Mouse (Mus musculus): Measurements from ENCODE around the gene Mrc2. TPM values are rescaled to one million over a fixed set of nuclear protein-coding genes. Genes with fewer than 3 reads are reported as not detected.

The Mrc2 gene
- polyA plus RNA-seq, 1 experiment, result 23.7 TPM

DNA sequence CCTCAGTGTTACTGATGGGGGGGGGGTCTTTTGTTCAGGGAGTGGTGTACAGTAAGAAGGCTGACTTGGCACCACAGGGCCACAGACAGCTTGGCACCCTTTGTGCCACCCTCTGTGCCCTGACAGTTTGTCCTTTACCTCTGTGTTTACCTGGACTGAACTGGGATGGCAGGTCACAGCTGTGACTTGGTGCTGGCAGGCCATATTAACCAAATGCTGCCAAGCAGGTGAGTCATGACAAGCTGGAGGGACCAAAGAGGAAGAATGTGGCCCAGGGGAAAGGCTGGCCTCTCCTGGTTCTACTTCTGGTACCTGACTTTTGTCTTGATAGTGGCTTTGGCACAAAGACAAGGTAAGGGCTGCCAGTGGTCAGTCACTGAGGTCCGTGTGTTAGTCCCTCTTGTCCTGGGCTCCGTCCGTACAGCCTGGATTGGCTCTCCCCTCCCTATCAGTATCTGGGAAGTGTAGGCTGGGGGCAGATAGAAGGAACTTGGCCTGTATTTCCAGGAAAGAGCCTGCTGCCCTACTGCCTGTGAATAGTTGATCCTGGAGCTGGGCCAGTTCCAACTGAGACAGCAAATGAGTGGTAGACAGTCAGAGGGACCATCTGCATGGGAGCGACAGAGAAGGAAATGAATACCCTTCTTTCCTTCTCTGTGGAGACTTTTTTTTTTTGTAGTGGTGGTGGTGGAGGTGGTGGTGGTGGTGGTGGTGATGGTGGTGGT lies 69.8 kb downstream of the Mrc2 start:
- Histone ChIP-seq H3K4me1 (ENCODE audit: control insufficient read depth, insufficient read depth, low read length) (0 out of 2 replicates have a peak, but pooled peaks cover 6% of the 10 kb centered on the region), H3K27me3 (replicated peaks; ENCODE audit: control insufficient read depth, insufficient read depth, low read length) (no peaks in the 10 kb centered on the region), H3K4me3 (ENCODE audit: insufficient read depth, low read depth, low read length) (no peak overlapping the region), H3K27ac (ENCODE audit: insufficient read depth, low read depth, low read length) (no peak overlapping the region), H3K36me3 (ENCODE audit: control insufficient read depth, insufficient read depth, low read length) (no peaks in the 10 kb centered on the region)
- peak; percentile 27 for DNase-seq
- TF ChIP-seq POLR2A (IDR thresholded peaks at IDR 0.05; ENCODE audit: low read depth, low read length), result no peak
- TF ChIP-seq CTCF (conservative IDR thresholded peaks at IDR 0.05; ENCODE audit: insufficient read depth, insufficient read length, low read depth, low read length), result no peak
- 80% methylated on average over 4 of the region's 4 CpGs for WGBS

DNA sequence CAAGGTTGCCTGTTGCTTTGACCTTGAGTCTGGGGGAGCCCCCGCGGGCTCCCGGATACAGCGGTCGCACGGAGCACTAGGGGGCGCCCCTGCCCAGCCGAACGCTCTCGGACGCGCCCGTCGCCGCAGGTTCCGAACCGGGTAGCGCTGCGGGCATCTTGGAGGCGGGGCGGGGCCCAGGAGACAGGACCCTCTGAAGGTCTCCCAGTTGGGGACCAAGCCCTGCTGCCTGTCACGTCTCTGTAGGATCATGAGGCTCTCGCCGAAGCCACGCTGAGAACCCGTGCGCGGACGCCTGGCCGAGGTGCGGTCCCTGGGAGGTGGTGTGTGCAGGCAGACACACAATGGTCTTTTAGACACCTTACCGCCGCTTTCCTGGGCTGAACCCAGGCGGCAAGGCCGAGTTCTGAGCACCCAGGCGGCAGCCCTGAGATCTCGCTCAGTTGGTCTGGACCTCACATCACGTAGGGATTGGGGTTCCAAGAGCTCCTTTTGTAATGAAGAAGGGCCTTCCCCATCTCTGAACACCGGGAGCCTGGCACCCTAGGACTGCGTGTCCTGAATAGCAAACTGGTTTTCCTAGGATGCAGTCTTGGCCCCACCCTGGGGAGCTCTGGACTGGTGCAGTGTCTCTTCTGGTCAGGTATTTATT lies 70.6 kb downstream of the Mrc2 start:
- Histone ChIP-seq H3K27me3 (replicated peaks; ENCODE audit: control insufficient read depth, insufficient read depth, low read length) (no peaks in the 10 kb centered on the region), H3K27ac (ENCODE audit: insufficient read depth, low read depth, low read length) (peak overlapping the region; percentile 33; the same call in 1 of the 2 replicates), H3K36me3 (ENCODE audit: control insufficient read depth, insufficient read depth, low read length) (no peaks in the 10 kb centered on the region), H3K4me3 (ENCODE audit: insufficient read depth, low read depth, low read length) (peak overlapping the region; percentile 65), H3K4me1 (ENCODE audit: control insufficient read depth, insufficient read depth, low read length) (0 out of 2 replicates have a peak, but pooled peaks cover 6% of the 10 kb centered on the region)
- DNase-seq, result peak; percentile 80
- 5% methylated on average over 40 of the region's 40 CpGs for WGBS
- TF ChIP-seq POLR2A (IDR thresholded peaks at IDR 0.05; ENCODE audit: low read depth, low read length) (no peak), CTCF (conservative IDR thresholded peaks at IDR 0.05; ENCODE audit: insufficient read depth, insufficient read length, low read depth, low read length) (peak; percentile 60)

DNA sequence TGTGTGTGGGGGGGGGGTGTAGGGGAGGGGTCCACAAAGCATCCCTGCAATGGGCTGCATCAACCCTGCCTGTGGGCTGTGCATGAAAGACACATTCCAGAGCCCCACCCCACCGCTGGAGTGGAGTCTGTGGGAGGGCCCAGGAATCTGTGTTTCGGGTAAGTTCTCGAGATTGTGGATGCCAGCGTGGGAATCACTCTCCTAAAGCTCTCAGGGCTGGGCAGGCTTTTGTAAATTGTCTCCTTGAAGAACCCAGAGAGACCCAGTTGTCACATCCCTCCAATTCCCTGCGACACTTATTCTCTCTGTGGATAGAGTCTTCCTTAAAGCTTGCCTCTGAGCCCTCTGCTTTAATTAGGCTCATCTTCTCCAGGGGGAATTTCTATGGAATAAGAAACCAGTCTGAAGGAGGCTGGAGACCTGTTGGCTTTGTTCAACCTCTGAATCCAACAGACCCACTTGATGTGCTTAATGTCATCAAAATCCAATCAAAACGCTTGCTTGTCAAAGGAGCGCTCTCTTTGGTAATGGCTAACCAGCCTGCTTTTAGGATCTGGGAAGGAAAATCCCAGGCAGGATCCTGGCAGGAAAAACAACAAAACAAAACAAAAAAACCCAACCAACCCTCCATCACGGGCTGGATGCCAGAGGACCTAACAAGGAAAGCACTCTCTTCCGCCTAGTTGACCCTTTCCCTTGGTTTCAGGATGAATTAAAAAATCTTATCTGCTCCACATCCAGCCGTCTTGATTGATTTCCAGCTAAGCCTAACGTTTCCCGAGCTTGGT lies 71.3 kb downstream of the Mrc2 start:
- Histone ChIP-seq H3K36me3 (ENCODE audit: control insufficient read depth, insufficient read depth, low read length) (no peaks in the 10 kb centered on the region), H3K27me3 (replicated peaks; ENCODE audit: control insufficient read depth, insufficient read depth, low read length) (no peaks in the 10 kb centered on the region), H3K27ac (ENCODE audit: insufficient read depth, low read depth, low read length) (peak overlapping the region; percentile 42; the same call in 1 of the 2 replicates), H3K4me1 (ENCODE audit: control insufficient read depth, insufficient read depth, low read length) (0 out of 2 replicates have a peak, but pooled peaks cover 6% of the 10 kb centered on the region), H3K4me3 (ENCODE audit: insufficient read depth, low read depth, low read length) (no peak overlapping the region)
- 62% methylated on average over 12 of the region's 12 CpGs for WGBS
- TF ChIP-seq CTCF (conservative IDR thresholded peaks at IDR 0.05; ENCODE audit: insufficient read depth, insufficient read length, low read depth, low read length), result no peak
- TF ChIP-seq POLR2A (IDR thresholded peaks at IDR 0.05; ENCODE audit: low read depth, low read length), result no peak
- DNase-seq, result peak; percentile 83

DNA sequence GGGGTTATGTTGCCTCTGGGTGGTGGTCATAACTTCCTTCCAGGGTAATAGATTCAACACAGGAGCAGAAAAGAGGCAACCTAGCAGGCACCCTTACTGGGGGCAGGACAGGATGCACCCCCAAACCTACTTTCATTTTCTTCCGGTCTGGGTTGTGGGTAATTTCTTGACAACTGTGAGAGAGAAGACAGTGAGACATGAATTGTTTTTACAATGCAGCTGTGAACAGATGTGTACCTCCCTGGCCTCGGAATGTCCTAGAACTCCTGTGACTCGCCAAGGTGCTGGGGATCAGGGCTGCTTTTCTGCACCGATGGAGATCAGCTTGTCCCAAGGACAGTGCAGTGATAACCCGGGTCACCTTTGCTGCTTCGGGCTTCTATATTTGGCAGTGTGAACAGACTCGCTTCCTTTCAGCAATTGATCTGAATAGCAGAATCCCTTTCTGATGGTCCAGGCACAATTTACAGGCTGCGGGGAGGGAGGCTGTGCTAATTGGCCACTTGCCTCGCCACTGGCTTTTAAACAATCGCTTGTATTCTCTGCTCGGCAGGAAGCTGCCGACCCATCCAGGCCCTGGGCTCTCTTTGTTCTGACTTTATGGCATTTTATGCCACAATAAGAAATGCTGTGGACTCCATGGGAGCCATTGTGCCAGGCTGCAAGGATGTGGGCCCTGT lies 72.1 kb downstream of the Mrc2 start:
- no peaks in the 10 kb centered on the region for H3K27me3 ChIP-seq (replicated peaks; ENCODE audit: control insufficient read depth, insufficient read depth, low read length)
- WGBS, result 57% methylated on average over 12 of the region's 12 CpGs
- 0 out of 2 replicates have a peak, but pooled peaks cover 6% of the 10 kb centered on the region for H3K4me1 ChIP-seq (ENCODE audit: control insufficient read depth, insufficient read depth, low read length)
- TF ChIP-seq POLR2A (IDR thresholded peaks at IDR 0.05; ENCODE audit: low read depth, low read length) (no peak), CTCF (conservative IDR thresholded peaks at IDR 0.05; ENCODE audit: insufficient read depth, insufficient read length, low read depth, low read length) (no peak)
- H3K36me3 ChIP-seq (ENCODE audit: control insufficient read depth, insufficient read depth, low read length), result no peaks in the 10 kb centered on the region
- H3K27ac ChIP-seq (ENCODE audit: insufficient read depth, low read depth, low read length), result peak overlapping the region; percentile 7; the same call in 1 of the 2 replicates
- DNase-seq, result peak; percentile 70
- H3K4me3 ChIP-seq (ENCODE audit: insufficient read depth, low read depth, low read length), result peak overlapping the region; percentile 13; the same call in 1 of the 2 replicates

DNA sequence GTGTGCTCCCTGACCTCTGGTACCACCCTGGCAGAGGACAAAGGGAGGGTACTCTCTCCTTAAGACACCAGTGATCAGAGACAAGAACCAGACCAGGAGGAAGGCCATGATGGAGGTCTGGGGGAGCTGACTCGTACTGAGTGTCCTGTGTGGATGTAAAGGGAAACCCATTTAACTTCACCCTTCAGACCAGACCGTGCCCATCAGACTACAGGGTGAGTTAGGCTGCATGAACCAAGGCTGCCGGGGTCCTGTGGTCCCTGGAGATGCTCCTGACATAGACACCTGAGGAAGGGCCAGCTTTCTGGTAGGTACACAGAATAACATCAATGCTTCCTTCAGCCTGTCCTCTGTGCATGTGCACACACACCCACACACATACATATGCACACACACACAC lies 73.2 kb downstream of the Mrc2 start:
- no peak for DNase-seq
- Histone ChIP-seq H3K36me3 (ENCODE audit: control insufficient read depth, insufficient read depth, low read length) (no peaks in the 10 kb centered on the region), H3K27ac (ENCODE audit: insufficient read depth, low read depth, low read length) (0 out of 2 replicates have a peak overlapping the region, but pooled peaks have one; percentile 12), H3K27me3 (replicated peaks; ENCODE audit: control insufficient read depth, insufficient read depth, low read length) (no peaks in the 10 kb centered on the region), H3K4me1 (ENCODE audit: control insufficient read depth, insufficient read depth, low read length) (0 out of 2 replicates have a peak, but pooled peaks cover 6% of the 10 kb centered on the region), H3K4me3 (ENCODE audit: insufficient read depth, low read depth, low read length) (no peak overlapping the region)
- TF ChIP-seq POLR2A (IDR thresholded peaks at IDR 0.05; ENCODE audit: low read depth, low read length), result no peak
- no peak for TF ChIP-seq CTCF (conservative IDR thresholded peaks at IDR 0.05; ENCODE audit: insufficient read depth, insufficient read length, low read depth, low read length)
- WGBS, result 78% methylated on average over 3 of the region's 3 CpGs

DNA sequence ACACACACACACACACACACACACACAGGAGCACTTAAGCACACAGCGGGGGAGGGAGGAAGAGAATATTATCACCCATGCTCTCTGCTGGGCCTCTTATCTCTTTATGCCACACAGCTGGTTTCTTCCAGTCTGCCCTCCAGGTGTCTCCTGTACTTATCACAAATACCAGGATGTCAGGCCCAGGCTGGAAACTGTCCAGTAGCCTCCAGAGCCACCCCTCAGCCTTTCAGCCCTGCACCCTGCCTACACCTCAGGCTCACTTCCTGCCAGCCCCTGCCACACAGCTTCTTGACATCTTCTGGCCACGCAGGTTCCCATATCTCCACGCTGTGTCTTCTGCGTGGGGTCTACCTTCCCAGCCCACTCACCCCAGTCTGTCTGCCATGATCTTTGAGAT lies 73.6 kb downstream of the Mrc2 start:
- Histone ChIP-seq H3K4me1 (ENCODE audit: control insufficient read depth, insufficient read depth, low read length) (0 out of 2 replicates have a peak, but pooled peaks cover 6% of the 10 kb centered on the region), H3K36me3 (ENCODE audit: control insufficient read depth, insufficient read depth, low read length) (no peaks in the 10 kb centered on the region), H3K27me3 (replicated peaks; ENCODE audit: control insufficient read depth, insufficient read depth, low read length) (no peaks in the 10 kb centered on the region), H3K4me3 (ENCODE audit: insufficient read depth, low read depth, low read length) (no peak overlapping the region), H3K27ac (ENCODE audit: insufficient read depth, low read depth, low read length) (no peak overlapping the region)
- no peak for DNase-seq
- TF ChIP-seq CTCF (conservative IDR thresholded peaks at IDR 0.05; ENCODE audit: insufficient read depth, insufficient read length, low read depth, low read length) (no peak), POLR2A (IDR thresholded peaks at IDR 0.05; ENCODE audit: low read depth, low read length) (no peak)
- 71% methylated on average over 4 of the region's 4 CpGs for WGBS
